Mouse (Mus musculus) G1E-ER4 (cell line): Measurements from ENCODE around the gene Nat8. TPM values are rescaled to one million over a fixed set of nuclear protein-coding genes. Genes with fewer than 3 reads are reported as not detected.
"Not testable (repeated sequence)": the region's sequence is repeated elsewhere in the genome, so short reads cannot be mapped to it uniquely, and the experiment has no call there.

Experiments used
- GATA1 ChIP-seq: IDR thresholded peaks from one replicate; pipeline ENCODE4 v1.8.0; 2012; ENCODE audit warnings: low read length, inconsistent platforms
- polyA plus RNA-seq: library from polyadenylated mRNA; stranded (reverse); fragments of >175 nt; gene quantifications from 2 replicates; pipeline ENCODE4 v1.2.3, GENCODE M21; 2012

Gene Nat8
- not detected in 2 replicates for polyA plus RNA-seq

- no peak for TF ChIP-seq GATA1
Measured at GRCm38 (mm10) chr6:85831796-85832321, at the start of gene Nat8. Nat8 (minus strand) TSS chr6:85832082.

GRCm38 (mm10) chr6:85869006-85869405 lies 37.1 kb upstream of the Nat8 start, which contains the start of gene Nat8f2:
Nat8f2 (minus strand) TSS chr6:85869158.
- not testable (repeated sequence) for TF ChIP-seq GATA1

GRCm38 (mm10) chr6:85867726-85868690 lies 36.1 kb upstream of the Nat8 start:
- TF ChIP-seq GATA1, result no peak

GRCm38 (mm10) chr6:85863840-85864239 lies 32.0 kb upstream of the Nat8 start:
- no peak for TF ChIP-seq GATA1

- no peak for TF ChIP-seq GATA1
Measured at GRCm38 (mm10) chr6:85863136-85863535, 31.3 kb upstream of the Nat8 start.

- no peak for TF ChIP-seq GATA1
Measured at GRCm38 (mm10) chr6:85862565-85862964, 30.7 kb upstream of the Nat8 start.

- no peak for TF ChIP-seq GATA1
Measured at GRCm38 (mm10) chr6:85861247-85861646, 29.4 kb upstream of the Nat8 start.

- TF ChIP-seq GATA1, result no peak
Measured at GRCm38 (mm10) chr6:85856194-85856678, 24.4 kb upstream of the Nat8 start.

- no peak for TF ChIP-seq GATA1
Measured at GRCm38 (mm10) chr6:85853481-85853880, 21.6 kb upstream of the Nat8 start.

- TF ChIP-seq GATA1, result no peak
Measured at GRCm38 (mm10) chr6:85851062-85851773, 19.3 kb upstream of the Nat8 start.

- no peak for TF ChIP-seq GATA1
Measured at GRCm38 (mm10) chr6:85849240-85849639, 17.4 kb upstream of the Nat8 start.

GRCm38 (mm10) chr6:85848140-85848539 lies 16.3 kb upstream of the Nat8 start:
- no peak for TF ChIP-seq GATA1

GRCm38 (mm10) chr6:85846921-85847320 lies 15.0 kb upstream of the Nat8 start:
- no peak for TF ChIP-seq GATA1

- TF ChIP-seq GATA1, result no peak
Measured at GRCm38 (mm10) chr6:85839982-85840381, 8.1 kb upstream of the Nat8 start.

GRCm38 (mm10) chr6:85838674-85839073 lies 6.8 kb upstream of the Nat8 start:
- no peak for TF ChIP-seq GATA1

GRCm38 (mm10) chr6:85829462-85829861 lies 2.4 kb downstream of the Nat8 start:
- no peak for TF ChIP-seq GATA1
